Mouse (Mus musculus) liver, embryonic 16.5 days (tissue): ENCODE measurements around the gene Zranb3. TPM values are rescaled to one million over a fixed set of nuclear protein-coding genes. Genes with fewer than 3 reads are reported as not detected.
A peak's percentile ranks its signal among the peaks of the same experiment; 100 is the strongest.
"Not testable (repeated sequence)": the region's sequence is repeated elsewhere in the genome, so short reads cannot be mapped to it uniquely, and the experiment has no call there.

Experiments used
- ATAC-seq: fragments of 200-750 bp; cut with Nextera tagmentation; 2 replicates; pipeline ENCODE4 v1.8.0; 2017; ENCODE audit warnings: low read depth, mild to moderate bottlenecking, moderate number of reproducible peaks, moderate library complexity
- H3K27ac ChIP-seq: fragments of 300-500 bp; sonication (generic); 2 replicates; pipeline ENCODE4 v1.5.1; 2014; ENCODE audit warnings: mild to moderate bottlenecking, low read length
- H3K27me3 ChIP-seq: fragments of 300-500 bp; sonication (generic); 2 replicates; pipeline ENCODE4 v1.6.1; 2014; ENCODE audit warnings: low read depth, low read length, mixed read lengths; ENCODE audit not compliant: control insufficient read depth, insufficient read depth
- H3K36me3 ChIP-seq: fragments of 300-500 bp; sonication (generic); 2 replicates; pipeline ENCODE4 v1.6.1; 2014; ENCODE audit warnings: mild to moderate bottlenecking; ENCODE audit not compliant: control insufficient read depth, insufficient read depth
- H3K4me1 ChIP-seq: fragments of 300-500 bp; sonication (generic); 2 replicates; pipeline ENCODE4 v1.6.1; 2014; ENCODE audit warnings: low read depth, low read length, mixed read lengths; ENCODE audit not compliant: control insufficient read depth
- H3K4me2 ChIP-seq: fragments of 300-500 bp; sonication (generic); 2 replicates; pipeline ENCODE4 v1.6.1; 2014; ENCODE audit warnings: low read depth, low read length, mixed read lengths
- H3K4me3 ChIP-seq: fragments of 300-500 bp; sonication (generic); 2 replicates; pipeline ENCODE4 v1.5.1; 2014; ENCODE audit warnings: low read depth, mild to moderate bottlenecking, low read length
- H3K9ac ChIP-seq: fragments of 300-500 bp; sonication (generic); 2 replicates; pipeline ENCODE4 v1.6.1; 2014; ENCODE audit warnings: low read depth, low read length
- H3K9me3 ChIP-seq: fragments of 300-500 bp; sonication (generic); replicated peaks from 2 replicates; pipeline ENCODE4 v1.6.1; 2016; ENCODE audit warnings: low read length; ENCODE audit not compliant: control insufficient read depth
- WGBS: fragments of 180-500 bp; shearing (Covaris S2); extraction: QIAGEN DNeasy Blood & Tissue Kit; methylation state at CpG from one replicate; pipeline ENCODE4 v1.1.7; 2014; ENCODE audit not compliant: insufficient replicate concordance; 5-methylcytosine and 5-hydroxymethylcytosine counted together
- polyA plus RNA-seq: library from polyadenylated mRNA; unstranded; fragments of >200 nt; fragmentation: Nextera tagmentation; extraction: Ambion mirVana; gene quantifications from 2 replicates; pipeline ENCODE4 v1.2.1, GENCODE M21; 2015

Gene Zranb3
- polyA plus RNA-seq: 3.4 and 3.7 TPM in 2 replicates

DNA sequence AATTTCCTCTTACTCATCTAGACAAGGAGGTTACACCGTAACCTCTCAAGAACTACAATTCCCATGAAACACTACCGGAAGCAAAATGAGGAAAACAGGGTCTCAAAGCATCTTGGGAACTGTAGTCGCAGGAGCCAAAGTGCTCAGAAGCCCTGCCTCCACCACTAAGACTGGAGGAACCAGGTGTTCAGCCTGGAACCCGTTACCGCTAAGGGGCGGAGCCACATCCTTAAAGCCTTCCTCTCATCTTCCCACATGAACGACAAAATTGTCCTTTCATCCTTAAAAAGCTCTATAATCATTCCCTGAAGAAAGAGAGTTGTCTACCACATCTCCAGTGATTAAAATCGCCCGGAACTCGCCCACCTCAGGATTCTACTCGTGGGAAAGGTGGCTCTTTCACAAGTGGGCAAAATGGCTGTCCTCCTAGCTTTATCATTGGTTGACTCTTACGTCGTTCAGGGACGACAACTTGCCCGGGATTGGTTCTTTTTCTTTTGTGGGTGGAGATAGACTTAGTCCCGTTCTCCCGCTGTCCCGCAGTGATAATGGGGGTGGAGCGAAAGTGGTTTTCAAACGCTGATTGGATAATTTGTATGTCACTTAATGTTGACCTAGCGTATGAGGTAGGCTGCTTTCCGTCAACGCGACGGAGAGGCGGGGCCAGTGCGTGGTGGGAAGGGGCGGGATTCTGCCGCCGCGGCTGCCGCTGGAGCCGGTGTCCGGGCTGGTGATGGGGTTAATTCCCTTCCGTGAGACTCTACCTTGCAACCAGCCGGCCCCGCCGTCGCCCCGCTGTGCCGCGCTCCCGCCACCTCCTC, at the start of gene Zranb3, which contains the start of gene R3hdm1:
Gene Zranb3, minus strand, starts transcription at position 407 of the 821 bp plus-strand sequence.
Gene R3hdm1, plus strand, starts transcription at position 661 of the 821 bp plus-strand sequence.
- Histone ChIP-seq H3K9me3 (no peaks in the 10 kb centered on the region), H3K36me3 (no peaks in the 10 kb centered on the region), H3K9ac (peak within 1 kb of the TSS; percentile 98), H3K27me3 (no peaks in the 10 kb centered on the region), H3K4me2 (peak within 1 kb of the TSS; percentile 74), H3K27ac (peak within 1 kb of the TSS; percentile 96), H3K4me3 (peak within 1 kb of the TSS; percentile 99), H3K4me1 (peaks cover 2% of the 10 kb centered on the region)
- peak; percentile 93 for ATAC-seq
- under 1% methylated on average over 43 of the region's 43 CpGs for WGBS

DNA sequence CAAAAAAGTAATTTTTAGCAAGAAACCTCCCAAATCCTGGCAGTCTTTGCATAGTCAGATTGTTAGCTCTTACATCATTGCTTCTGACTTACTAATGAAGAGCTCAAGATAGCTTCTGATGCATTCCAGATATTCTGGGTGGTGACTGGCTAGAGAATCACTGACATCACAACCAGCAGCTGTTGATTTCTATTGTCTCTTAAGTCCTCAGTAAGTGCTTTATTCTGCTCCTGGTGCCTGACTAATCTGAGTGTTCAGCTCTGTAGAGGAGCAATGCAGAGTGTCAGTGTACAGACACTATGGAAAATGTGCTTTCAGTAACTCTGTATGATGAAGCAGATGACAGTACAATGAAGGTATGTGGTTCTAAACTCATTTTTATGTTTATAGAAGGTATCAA, 38.9 kb upstream of the Zranb3 start:
- no peaks in the 10 kb centered on the region for H3K27me3 ChIP-seq
- H3K4me2 ChIP-seq: no peak overlapping the region
- no peak for ATAC-seq
- H3K36me3 ChIP-seq: no peaks in the 10 kb centered on the region
- H3K4me1 ChIP-seq: no peaks in the 10 kb centered on the region
- no peaks in the 10 kb centered on the region for H3K9me3 ChIP-seq
- no peak overlapping the region for H3K4me3 ChIP-seq
- H3K27ac ChIP-seq: no peak overlapping the region
- H3K9ac ChIP-seq: no peak overlapping the region

- ATAC-seq: no peak
- Histone ChIP-seq H3K27ac (no peak overlapping the region), H3K4me1 (no peaks in the 10 kb centered on the region), H3K9me3 (no peaks in the 10 kb centered on the region), H3K4me3 (no peak overlapping the region), H3K4me2 (no peak overlapping the region), H3K9ac (no peak overlapping the region), H3K27me3 (no peaks in the 10 kb centered on the region), H3K36me3 (no peaks in the 10 kb centered on the region)
These were observed 38.2 kb upstream of the Zranb3 start for GRCm38 (mm10) chr1:128141039-128141438.

DNA sequence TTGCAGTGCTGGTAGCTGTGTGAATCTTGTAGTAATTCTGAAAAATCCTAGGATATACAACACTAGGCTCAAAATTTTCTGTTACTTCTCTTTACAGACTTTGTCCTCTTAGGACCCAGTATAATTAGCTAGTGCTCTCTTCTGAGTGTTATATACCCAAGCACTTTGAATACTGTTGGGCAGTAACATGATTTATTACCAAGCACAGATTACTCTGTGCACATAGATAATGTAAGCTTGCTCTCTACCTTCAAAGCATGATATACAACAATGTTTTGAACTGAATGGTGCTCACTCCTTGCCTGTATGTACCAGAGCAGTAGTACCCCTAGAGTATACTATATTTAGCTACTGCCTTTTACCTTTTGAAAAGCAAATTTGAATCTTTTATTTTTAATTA, 33.4 kb upstream of the Zranb3 start:
- not testable (repeated sequence) for H3K27me3 ChIP-seq, H3K9ac ChIP-seq, ATAC-seq, H3K4me2 ChIP-seq, H3K27ac ChIP-seq, H3K9me3 ChIP-seq, H3K36me3 ChIP-seq, H3K4me1 ChIP-seq, H3K4me3 ChIP-seq

GRCm38 (mm10) chr1:128120913-128121627, 18.2 kb upstream of the Zranb3 start:
- H3K4me1 ChIP-seq: peaks cover 3% of the 10 kb centered on the region
- ATAC-seq: peak; percentile 45
- H3K27me3 ChIP-seq: no peaks in the 10 kb centered on the region
- H3K27ac ChIP-seq: no peak overlapping the region
- no peak overlapping the region for H3K4me3 ChIP-seq
- no peaks in the 10 kb centered on the region for H3K9me3 ChIP-seq
- H3K4me2 ChIP-seq: no peak overlapping the region
- H3K9ac ChIP-seq: no peak overlapping the region
- WGBS: 39% methylated on average over 4 of the region's 4 CpGs
- no peaks in the 10 kb centered on the region for H3K36me3 ChIP-seq

GRCm38 (mm10) chr1:128103520-128104088, 757 bp upstream of the Zranb3 start:
- H3K4me3 ChIP-seq: peak overlapping the region; percentile 99
- H3K9ac ChIP-seq: peak overlapping the region; percentile 98
- H3K4me2 ChIP-seq: peak overlapping the region; percentile 59
- H3K36me3 ChIP-seq: no peaks in the 10 kb centered on the region
- peak overlapping the region; percentile 96 for H3K27ac ChIP-seq
- peaks cover 2% of the 10 kb centered on the region for H3K4me1 ChIP-seq
- H3K27me3 ChIP-seq: no peaks in the 10 kb centered on the region
- peak; percentile 35 for ATAC-seq
- no peaks in the 10 kb centered on the region for H3K9me3 ChIP-seq
- 0% methylated on average over 47 of the region's 47 CpGs for WGBS

DNA sequence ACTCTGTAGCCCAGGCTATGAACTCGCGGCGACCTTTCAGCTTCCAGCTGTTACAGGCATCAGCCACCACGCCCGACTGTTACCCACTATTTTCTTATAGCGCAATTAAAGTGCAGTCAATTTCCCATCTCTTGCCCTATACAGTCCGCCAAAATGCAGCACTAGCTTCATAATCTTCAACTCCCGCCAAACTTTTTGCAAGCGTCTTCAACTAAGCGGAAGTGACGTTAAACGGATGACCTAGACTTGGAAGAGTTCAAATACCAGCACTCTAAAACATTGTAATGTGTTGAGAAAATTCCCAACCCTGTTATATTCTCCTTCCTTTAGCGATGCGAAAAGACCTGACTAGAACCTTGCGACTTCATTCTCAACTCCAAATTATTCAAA, 601 bp downstream of the Zranb3 start:
- Histone ChIP-seq H3K9me3 (no peaks in the 10 kb centered on the region), H3K27me3 (no peaks in the 10 kb centered on the region)
- 0% methylated on average over 15 of the region's 15 CpGs for WGBS

DNA sequence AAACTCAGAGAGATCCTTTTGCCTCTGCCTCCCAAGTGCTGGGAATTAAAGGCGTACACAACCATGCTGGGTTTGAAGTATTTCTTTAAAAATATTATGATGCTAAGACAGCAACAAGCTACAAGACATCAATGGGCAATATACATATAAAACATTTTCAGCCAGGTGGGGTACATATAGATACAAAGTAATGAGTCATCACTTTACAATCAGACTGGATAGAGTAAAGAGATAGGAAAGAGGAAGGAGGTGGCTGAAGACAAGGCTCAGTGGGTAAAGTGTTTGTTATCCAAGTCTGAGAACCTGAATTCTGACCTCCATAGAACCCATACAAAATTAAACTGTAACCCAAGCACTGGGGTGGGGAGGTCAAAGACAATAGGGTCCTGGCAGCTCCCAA, 4.5 kb downstream of the Zranb3 start:
- WGBS: 73% methylated on average over 1 of the region's 1 CpGs

More for the DNA sequence above, 601 bp downstream of the Zranb3 start:
- Histone ChIP-seq H3K36me3 (no peaks in the 10 kb centered on the region), H3K4me3 (peak overlapping the region; percentile 99), H3K27ac (peak overlapping the region; percentile 88), H3K4me2 (peak overlapping the region; percentile 74), H3K4me1 (peaks cover 2% of the 10 kb centered on the region), H3K9ac (peak overlapping the region; percentile 69)
- ATAC-seq: peak; percentile 14

DNA sequence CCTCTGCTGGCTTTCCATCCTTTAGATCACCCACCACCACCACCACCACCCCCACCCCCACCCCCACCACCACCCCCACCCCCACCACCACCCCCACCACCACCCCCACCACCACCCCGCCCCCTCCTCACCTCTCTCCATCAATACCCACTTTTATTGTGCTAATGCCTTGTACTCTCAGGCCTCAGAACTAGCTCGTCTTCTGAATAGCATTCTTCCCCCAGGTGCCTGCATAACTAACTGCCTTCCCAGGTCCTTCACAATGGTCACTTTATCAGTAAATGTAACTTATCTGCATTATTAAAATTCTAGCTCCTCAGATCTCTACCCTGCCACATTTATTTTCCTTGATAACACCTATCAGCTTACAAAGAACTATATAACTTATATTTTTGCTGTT, 8.2 kb downstream of the Zranb3 start:
- Histone ChIP-seq H3K9ac (no peak overlapping the region), H3K9me3 (no peaks in the 10 kb centered on the region), H3K27me3 (no peaks in the 10 kb centered on the region), H3K4me1 (no peaks in the 10 kb centered on the region), H3K27ac (no peak overlapping the region), H3K36me3 (no peaks in the 10 kb centered on the region), H3K4me2 (no peak overlapping the region), H3K4me3 (no peak overlapping the region)
- WGBS: 79% methylated on average over 1 of the region's 2 CpGs
- no peak for ATAC-seq

More for the DNA sequence above, 4.5 kb downstream of the Zranb3 start:
- H3K9ac ChIP-seq: no peak overlapping the region
- no peaks in the 10 kb centered on the region; the same call in 1 of the 2 replicates for H3K4me1 ChIP-seq
- H3K27ac ChIP-seq: no peak overlapping the region
- no peaks in the 10 kb centered on the region for H3K27me3 ChIP-seq
- no peaks in the 10 kb centered on the region for H3K9me3 ChIP-seq
- H3K36me3 ChIP-seq: no peaks in the 10 kb centered on the region
- no peak overlapping the region for H3K4me3 ChIP-seq
- no peak for ATAC-seq
- H3K4me2 ChIP-seq: no peak overlapping the region
